Mouse (Mus musculus) embryonic facial prominence, embryonic 14.5 days (tissue): ENCODE measurements around the gene Clta. TPM values are rescaled to one million over a fixed set of nuclear protein-coding genes. Genes with fewer than 3 reads are reported as not detected.

Experiments used
- ATAC-seq: fragments of 200-750 bp; cut with Nextera tagmentation; 2 replicates; pipeline ENCODE4 v1.8.0; 2017; ENCODE audit warnings: low read depth, moderate number of reproducible peaks, moderate TSS enrichment
- DNase-seq: peaks from one replicate; pipeline ENCODE4 v3.0.0-alpha.2; 2015; ENCODE audit warnings: low spot score
- H3K27ac ChIP-seq: fragments of 300-500 bp; sonication (generic); replicated peaks from 2 replicates; pipeline ENCODE4 v1.5.1; 2014; ENCODE audit warnings: low read depth, mild to moderate bottlenecking, low read length, moderate library complexity
- H3K27me3 ChIP-seq: fragments of 300-500 bp; sonication (generic); replicated peaks from 2 replicates; pipeline ENCODE4 v1.6.1; 2014; ENCODE audit warnings: low read length; ENCODE audit not compliant: control insufficient read depth, insufficient read depth
- H3K36me3 ChIP-seq: fragments of 300-500 bp; sonication (generic); 2 replicates; pipeline ENCODE4 v1.6.1; 2014; ENCODE audit warnings: low read length, mixed read lengths; ENCODE audit not compliant: control insufficient read depth, insufficient read depth
- H3K4me1 ChIP-seq: fragments of 300-500 bp; sonication (generic); 2 replicates; pipeline ENCODE4 v1.6.1; 2014; ENCODE audit warnings: antibody characterized with exemption, low read length; ENCODE audit not compliant: control insufficient read depth, insufficient read depth
- H3K4me2 ChIP-seq: fragments of 300-500 bp; sonication (generic); 2 replicates; pipeline ENCODE4 v1.6.1; 2014; ENCODE audit warnings: low read depth, mild to moderate bottlenecking, low read length, moderate library complexity, mixed read lengths
- H3K4me3 ChIP-seq: fragments of 300-500 bp; sonication (generic); 2 replicates; pipeline ENCODE4 v1.5.1; 2014; ENCODE audit warnings: low read depth, mild to moderate bottlenecking, low read length
- H3K9ac ChIP-seq: fragments of 300-500 bp; sonication (generic); 2 replicates; pipeline ENCODE4 v1.6.1; 2014; ENCODE audit warnings: low read depth, mild to moderate bottlenecking, low read length, moderate library complexity, mixed read lengths
- H3K9me3 ChIP-seq: fragments of 300-500 bp; sonication (generic); 2 replicates; pipeline ENCODE4 v1.6.1; 2016; ENCODE audit warnings: low read length; ENCODE audit not compliant: control insufficient read depth
- WGBS: fragments of 180-500 bp; shearing (Covaris S2); extraction: QIAGEN DNeasy Blood & Tissue Kit; methylation state at CpG from one replicate; pipeline ENCODE4 v1.1.7; 2014; 5-methylcytosine and 5-hydroxymethylcytosine counted together
- polyA plus RNA-seq: library from polyadenylated mRNA; unstranded; fragments of >200 nt; fragmentation: Nextera tagmentation; extraction: Ambion mirVana; gene quantifications from 2 replicates; pipeline ENCODE4 v1.2.1, GENCODE M21; 2014

The Clta gene
- polyA plus RNA-seq, 1 experiment from 2014 or later, result 258 TPM

- Histone ChIP-seq H3K9ac (no peak overlapping the region), H3K27me3 (no peaks in the 10 kb centered on the region), H3K4me2 (no peak overlapping the region), H3K36me3 (no peaks in the 10 kb centered on the region), H3K4me1 (peaks cover 7% of the 10 kb centered on the region), H3K9me3 (no peaks in the 10 kb centered on the region), H3K27ac (no peak overlapping the region), H3K4me3 (no peak overlapping the region)
- DNase-seq, result no peak
- ATAC-seq, result no peak
- WGBS, result 91% methylated on average over 19 of the region's 19 CpGs
Observed at GRCm38 (mm10) chr4:43984326-43984725, 19.9 kb upstream of the Clta start.

- WGBS, result 96% methylated on average over 3 of the region's 3 CpGs
- no peak for DNase-seq
Observed at GRCm38 (mm10) chr4:43988976-43989375, 15.3 kb upstream of the Clta start.

GRCm38 (mm10) chr4:43993072-43993471 lies 11.2 kb upstream of the Clta start:
- ATAC-seq, result no peak
- Histone ChIP-seq H3K27ac (no peak overlapping the region), H3K4me1 (no peaks in the 10 kb centered on the region), H3K4me3 (no peak overlapping the region), H3K9me3 (no peaks in the 10 kb centered on the region), H3K4me2 (no peak overlapping the region), H3K27me3 (no peaks in the 10 kb centered on the region), H3K36me3 (no peaks in the 10 kb centered on the region), H3K9ac (no peak overlapping the region)
- 89% methylated on average over 11 of the region's 11 CpGs for WGBS
- no peak for DNase-seq

More at GRCm38 (mm10) chr4:43988976-43989375, 15.3 kb upstream of the Clta start:
- Histone ChIP-seq H3K4me2 (no peak overlapping the region), H3K4me1 (no peaks in the 10 kb centered on the region), H3K36me3 (no peaks in the 10 kb centered on the region), H3K4me3 (no peak overlapping the region), H3K27ac (no peak overlapping the region), H3K9me3 (no peaks in the 10 kb centered on the region), H3K9ac (no peak overlapping the region), H3K27me3 (no peaks in the 10 kb centered on the region)
- ATAC-seq, result no peak

- 70% methylated on average over 2 of the region's 2 CpGs for WGBS
- DNase-seq, result no peak
Observed at GRCm38 (mm10) chr4:43994342-43994741, 9.9 kb upstream of the Clta start.

GRCm38 (mm10) chr4:44003622-44004021 lies 630 bp upstream of the Clta start:
- 86% methylated on average over 6 of the region's 6 CpGs for WGBS
- DNase-seq, result no peak
- H3K27ac ChIP-seq, result no peak overlapping the region

More at GRCm38 (mm10) chr4:43994342-43994741, 9.9 kb upstream of the Clta start:
- H3K27me3 ChIP-seq, result no peaks in the 10 kb centered on the region
- no peak overlapping the region for H3K4me3 ChIP-seq
- no peak overlapping the region for H3K4me2 ChIP-seq
- no peak overlapping the region for H3K9ac ChIP-seq
- no peak for ATAC-seq
- no peaks in the 10 kb centered on the region for H3K4me1 ChIP-seq
- H3K9me3 ChIP-seq, result no peaks in the 10 kb centered on the region; the same call in 1 of the 2 replicates
- no peak overlapping the region for H3K27ac ChIP-seq
- no peaks in the 10 kb centered on the region for H3K36me3 ChIP-seq

GRCm38 (mm10) chr4:44004623-44005409 lies 564 bp downstream of the Clta start:
- WGBS, result 68% methylated on average over 3 of the region's 3 CpGs
- ATAC-seq (no peak), DNase-seq (no peak)
- Histone ChIP-seq H3K36me3 (no peaks in the 10 kb centered on the region), H3K27ac (no peak overlapping the region), H3K9ac (no peak overlapping the region), H3K27me3 (no peaks in the 10 kb centered on the region), H3K4me1 (no peaks in the 10 kb centered on the region), H3K4me2 (no peak overlapping the region), H3K4me3 (no peak overlapping the region), H3K9me3 (no peaks in the 10 kb centered on the region)

More at GRCm38 (mm10) chr4:44003622-44004021, 630 bp upstream of the Clta start:
- Histone ChIP-seq H3K9ac (no peak overlapping the region), H3K27me3 (no peaks in the 10 kb centered on the region), H3K9me3 (no peaks in the 10 kb centered on the region; the same call in 1 of the 2 replicates), H3K4me3 (no peak overlapping the region), H3K4me1 (no peaks in the 10 kb centered on the region), H3K36me3 (no peaks in the 10 kb centered on the region), H3K4me2 (no peak overlapping the region)
- ATAC-seq, result no peak

GRCm38 (mm10) chr4:44010176-44010575 lies 5.9 kb downstream of the Clta start:
- Histone ChIP-seq H3K4me3 (no peak overlapping the region), H3K27me3 (no peaks in the 10 kb centered on the region), H3K27ac (no peak overlapping the region), H3K9me3 (no peaks in the 10 kb centered on the region), H3K9ac (no peak overlapping the region), H3K4me2 (no peak overlapping the region), H3K4me1 (peaks cover 12% of the 10 kb centered on the region), H3K36me3 (0 out of 2 replicates have a peak, but pooled peaks cover 4% of the 10 kb centered on the region)
- ATAC-seq (no peak), DNase-seq (no peak)
- WGBS, result 96% methylated on average over 1 of the region's 1 CpGs

GRCm38 (mm10) chr4:44010893-44011292 lies 6.6 kb downstream of the Clta start:
- WGBS, result 40% methylated on average over 2 of the region's 2 CpGs
- no peak overlapping the region for H3K9ac ChIP-seq
- no peaks in the 10 kb centered on the region for H3K27me3 ChIP-seq
- ATAC-seq (no peak), DNase-seq (no peak)
- H3K4me1 ChIP-seq, result peaks cover 12% of the 10 kb centered on the region
- H3K4me3 ChIP-seq, result no peak overlapping the region
- 0 out of 2 replicates have a peak, but pooled peaks cover 4% of the 10 kb centered on the region for H3K36me3 ChIP-seq
- no peak overlapping the region for H3K27ac ChIP-seq
- H3K4me2 ChIP-seq, result no peak overlapping the region
- H3K9me3 ChIP-seq, result no peaks in the 10 kb centered on the region

GRCm38 (mm10) chr4:44011799-44012198 lies 7.5 kb downstream of the Clta start:
- WGBS, result 84% methylated on average over 3 of the region's 3 CpGs

More at GRCm38 (mm10) chr4:44011799-44012198, 7.5 kb downstream of the Clta start:
- Histone ChIP-seq H3K27me3 (no peaks in the 10 kb centered on the region), H3K9me3 (no peaks in the 10 kb centered on the region), H3K36me3 (0 out of 2 replicates have a peak, but pooled peaks cover 4% of the 10 kb centered on the region), H3K9ac (peak overlapping the region; percentile 95), H3K4me2 (peak overlapping the region; percentile 94), H3K4me1 (peaks cover 12% of the 10 kb centered on the region), H3K27ac (peak overlapping the region; percentile 81; the same call in 1 of the 2 replicates), H3K4me3 (peak overlapping the region; percentile 99)
- DNase-seq (no peak), ATAC-seq (no peak)
